Mouse (Mus musculus): ENCODE results near the gene Ubiad1.

DNA sequence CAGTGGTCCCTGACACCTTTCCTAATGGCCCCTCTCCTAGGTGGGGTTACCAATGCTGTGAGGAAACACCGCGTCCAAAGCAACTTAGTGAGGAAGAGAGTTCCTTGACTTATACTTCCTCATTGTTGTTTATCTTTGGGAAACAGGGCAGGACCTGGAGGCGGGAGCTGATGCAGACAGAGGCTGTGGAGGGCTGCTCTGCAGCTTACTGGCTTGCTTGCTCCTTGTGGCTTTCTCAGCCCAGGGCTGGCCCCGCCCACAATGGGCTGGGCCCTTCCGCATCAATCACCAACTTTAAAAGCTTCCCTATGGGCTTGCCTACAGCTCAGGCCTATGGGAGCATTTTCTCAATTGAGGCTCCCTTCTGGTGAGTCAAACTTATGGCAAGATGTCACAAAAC is 10.8 kb downstream of the Ubiad1 start:
- TF ChIP-seq MYOG (IDR thresholded peaks at IDR 0.05; ENCODE audit: control insufficient read depth in 1 of 3, insufficient read depth in 1 of 3, insufficient read length in 2 of 3, low read depth in 2 of 3): no peak
- no peak for TF ChIP-seq POLR2A (IDR thresholded peaks at IDR 0.05; ENCODE audit: insufficient read length, low read depth)
- no peak for TF ChIP-seq POLR2AphosphoS2 (IDR thresholded peaks at IDR 0.05; ENCODE audit: insufficient read length, low read depth)
- no peak for TF ChIP-seq SRF (IDR thresholded peaks at IDR 0.05; ENCODE audit: control insufficient read depth, insufficient read length, low read depth)
- no peak for TF ChIP-seq E2F4 (IDR thresholded peaks at IDR 0.05; ENCODE audit: insufficient read depth)
- TF ChIP-seq CEBPB (IDR thresholded peaks at IDR 0.05; ENCODE audit: insufficient read depth, poor library complexity, severe bottlenecking): no peak
- no peak for TF ChIP-seq TCF12 (IDR thresholded peaks at IDR 0.05; ENCODE audit: insufficient read depth, poor library complexity, severe bottlenecking)
- TF ChIP-seq MAX (IDR thresholded peaks at IDR 0.05; ENCODE audit: low read depth): no peak
- no peak for TF ChIP-seq REST (IDR thresholded peaks at IDR 0.05; ENCODE audit: insufficient read depth, insufficient read length)
- TF ChIP-seq TCF3 (IDR thresholded peaks at IDR 0.05; ENCODE audit: insufficient read length, low read depth): no peak
- TF ChIP-seq USF1 (IDR thresholded peaks at IDR 0.05; ENCODE audit: low read depth): no peak
- no peak for TF ChIP-seq MYOD1 (IDR thresholded peaks at IDR 0.05; ENCODE audit: control insufficient read depth in 1 of 3, insufficient read length in 2 of 3, low read depth in 2 of 3)
